Mouse (Mus musculus) gastrocnemius, postnatal 36 days (tissue): ENCODE measurements around the gene Wls. TPM values are rescaled to one million over a fixed set of nuclear protein-coding genes. Genes with fewer than 3 reads are reported as not detected.

Experiments used
- DNase-seq, 2 experiments: peaks; one replicate each; pipeline ENCODE4 v3.0.0; 2022
- intact Hi-C: fragments of 180-260 bp; cut with DNase I; formaldehyde crosslinking; loops from one replicate; pipeline ENCODE4 v1.15.1; 2025
- total RNA-seq, 2 experiments: library from RNA; stranded (reverse); gene quantifications; 2 replicates each; pipeline ENCODE4 v1.2.3; 2021

Wls gene
- total RNA-seq, 2 experiments from 2014 or later = 14.5 to 17.4 TPM

- DNase-seq = no peak
- intact Hi-C loops = no loop called here
These were observed 51.7 kb downstream of the Wls start for GRCm38 (mm10) chr3:159891057-159891752.

- intact Hi-C loops = no loop called here
- no peak for DNase-seq
These were observed 67.9 kb downstream of the Wls start for GRCm38 (mm10) chr3:159907329-159907728.

GRCm38 (mm10) chr3:159917328-159918090, 78.0 kb downstream of the Wls start:
- intact Hi-C loops = no loop called here
- DNase-seq = no peak

Other genes starting within 250 kb of the Wls start
- gene Rpe65, start 240.5 kb upstream of the Wls start, total RNA-seq = not detected